Mouse (Mus musculus) bone marrow, adult 2 months (tissue): ENCODE measurements around the gene Lnx2. TPM values are rescaled to one million over a fixed set of nuclear protein-coding genes. Genes with fewer than 3 reads are reported as not detected.

Source experiments
- H3K27ac ChIP-seq: fragments of 200-500 bp; 2 replicates; pipeline ENCODE4 v1.5.1; 2012; ENCODE audit warnings: low read depth, mild to moderate bottlenecking, control low read depth, inconsistent platforms, low read length; ENCODE audit not compliant: control insufficient read depth, poor library complexity, insufficient read depth
- H3K4me1 ChIP-seq: fragments of 200-500 bp; 2 replicates; pipeline ENCODE4 v1.6.1; 2011; ENCODE audit warnings: low read length; ENCODE audit not compliant: control insufficient read depth, insufficient read depth
- H3K4me3 ChIP-seq: fragments of 200-500 bp; replicated peaks from 2 replicates; pipeline ENCODE3; 2011; ENCODE audit warnings: mild to moderate bottlenecking, low read depth, low read length, control low read depth; ENCODE audit not compliant: control insufficient read depth
- CTCF ChIP-seq: fragments of 200-500 bp; IDR thresholded peaks from 2 replicates; pipeline ENCODE4 v1.5.1; 2011; ENCODE audit warnings: low read length, control low read depth; ENCODE audit not compliant: control insufficient read depth, insufficient read depth
- POLR2A ChIP-seq: fragments of 200-500 bp; IDR thresholded peaks from 2 replicates; pipeline ENCODE4 v1.6.1; 2011; ENCODE audit warnings: low read depth, mild to moderate bottlenecking, control low read depth, low read length, borderline replicate concordance; ENCODE audit not compliant: control insufficient read depth
- WGBS: fragments of 180-500 bp; shearing (Covaris S2); methylation state at CpG from one replicate; pipeline ENCODE4 v1.1.7; 2018; 5-methylcytosine and 5-hydroxymethylcytosine counted together
- polyA plus RNA-seq: library from polyadenylated mRNA; stranded (reverse); fragments of >200 nt; gene quantifications from 2 replicates; pipeline ENCODE4 v1.2.4, GENCODE M21; 2011; ENCODE audit warnings: low replicate concordance; ENCODE audit not compliant: missing spikeins, insufficient read depth, insufficient read length

Lnx2 gene
- polyA plus RNA-seq, 1 experiment: 3.8 TPM

DNA sequence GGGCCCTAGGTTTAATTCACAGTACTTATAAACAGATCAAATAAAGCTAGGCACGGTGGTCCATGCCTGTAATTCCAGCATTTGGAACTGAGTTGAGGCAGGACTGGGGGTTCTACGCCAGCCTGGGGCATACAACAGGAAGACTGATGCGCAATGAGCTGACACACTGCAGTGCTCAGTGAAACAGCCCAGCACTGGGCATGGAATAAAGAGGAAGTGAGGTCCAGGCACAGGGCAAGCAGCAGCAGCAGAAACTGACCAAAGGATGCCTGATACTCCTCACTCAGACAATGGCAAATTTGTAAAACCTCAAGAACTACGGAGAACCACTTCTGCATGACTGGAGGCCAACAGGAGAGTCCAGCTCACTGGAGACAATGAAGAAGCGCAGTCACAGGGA is 37.0 kb downstream of the Lnx2 start:
- 66% methylated on average over 5 of the region's 5 CpGs for WGBS
- H3K27ac ChIP-seq: no peak overlapping the region
- H3K4me1 ChIP-seq: no peaks in the 10 kb centered on the region
- TF ChIP-seq POLR2A (no peak), CTCF (no peak)
- no peak overlapping the region for H3K4me3 ChIP-seq

DNA sequence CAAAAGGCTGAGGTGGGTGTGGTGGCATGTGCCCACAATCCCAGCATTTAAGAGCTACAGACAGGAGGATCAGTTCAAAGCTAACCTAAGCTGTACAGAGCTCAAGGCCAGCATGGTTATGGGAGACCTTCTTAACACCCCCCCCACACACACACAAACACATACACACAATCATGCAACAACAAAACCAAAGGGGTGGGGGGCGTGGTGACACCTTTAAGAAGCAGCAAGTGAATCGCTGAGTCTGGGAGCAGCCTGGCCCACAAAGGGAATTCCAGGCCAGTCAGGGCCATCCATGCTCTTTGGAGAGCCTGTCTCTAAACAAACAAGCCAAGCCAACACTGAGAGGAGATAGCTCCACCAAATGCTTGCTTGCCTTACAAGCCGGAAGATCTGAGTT is 38.8 kb downstream of the Lnx2 start:
- WGBS: 79% methylated on average over 3 of the region's 3 CpGs
- Histone ChIP-seq H3K4me1 (no peaks in the 10 kb centered on the region), H3K4me3 (no peak overlapping the region), H3K27ac (no peak overlapping the region)
- TF ChIP-seq CTCF (no peak), POLR2A (no peak)

DNA sequence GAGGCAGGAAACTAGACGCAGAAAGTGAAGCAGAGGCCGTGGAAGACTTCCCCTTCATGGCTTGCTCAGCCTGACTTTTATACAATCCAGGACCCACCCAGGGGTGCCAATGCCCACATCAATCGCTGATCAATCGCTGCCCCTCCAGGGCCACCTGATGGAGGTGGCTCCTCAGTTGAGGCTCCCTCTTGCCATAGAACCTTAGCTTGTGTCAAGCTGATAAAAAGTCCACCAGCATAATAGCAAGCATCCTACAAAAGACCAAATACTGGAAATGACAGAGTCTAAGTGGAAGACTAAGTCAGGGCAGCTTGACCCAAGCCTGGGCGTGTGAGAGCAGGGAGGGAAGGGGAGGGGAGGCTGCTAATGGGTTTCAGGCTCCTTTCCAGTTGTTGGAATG is 39.7 kb downstream of the Lnx2 start:
- no peak overlapping the region for H3K27ac ChIP-seq
- no peak overlapping the region for H3K4me3 ChIP-seq
- H3K4me1 ChIP-seq: no peaks in the 10 kb centered on the region
- WGBS: 83% methylated on average over 5 of the region's 5 CpGs
- no peak for TF ChIP-seq CTCF
- TF ChIP-seq POLR2A: no peak

DNA sequence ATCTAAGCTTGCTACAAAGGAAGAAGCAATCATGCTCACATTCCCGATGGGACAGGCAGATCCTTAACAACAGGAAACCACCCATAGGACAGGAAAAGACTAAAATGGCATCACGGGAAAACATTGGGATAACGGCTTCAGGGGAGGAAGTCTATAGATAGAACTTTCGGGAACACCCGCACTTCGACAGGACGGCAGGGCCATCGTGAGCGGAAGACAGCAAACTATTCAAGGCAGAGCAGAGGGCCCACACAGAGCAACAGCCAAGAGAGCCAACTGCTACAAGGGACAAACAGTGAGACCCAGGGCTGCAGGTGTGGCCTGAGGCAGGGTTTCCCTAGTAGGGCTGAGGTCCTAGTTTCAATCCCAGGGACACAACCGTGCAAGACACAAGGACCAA is 40.4 kb downstream of the Lnx2 start:
- no peak overlapping the region for H3K4me3 ChIP-seq
- H3K4me1 ChIP-seq: no peaks in the 10 kb centered on the region
- no peak for TF ChIP-seq POLR2A
- no peak for TF ChIP-seq CTCF
- 84% methylated on average over 10 of the region's 10 CpGs for WGBS
- H3K27ac ChIP-seq: no peak overlapping the region

DNA sequence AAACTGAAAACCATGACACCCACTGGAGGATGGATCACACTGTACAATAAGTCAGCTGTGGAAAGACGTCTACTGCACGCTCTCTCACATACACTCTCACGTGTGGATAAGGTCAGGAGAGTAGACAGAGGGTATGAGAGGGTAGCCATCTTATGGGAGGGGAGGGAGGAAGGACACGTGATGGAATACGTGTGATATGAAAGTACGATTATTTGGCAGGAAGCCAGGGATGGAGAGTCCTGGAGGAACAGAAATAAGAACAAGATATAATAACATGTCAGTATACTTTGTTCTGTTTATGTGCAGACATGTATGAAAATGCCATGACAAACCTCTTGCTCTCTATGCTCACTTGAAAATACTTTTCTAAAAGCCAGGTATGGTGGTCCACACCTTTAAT is 41.1 kb downstream of the Lnx2 start:
- 73% methylated on average over 6 of the region's 6 CpGs for WGBS
- no peaks in the 10 kb centered on the region for H3K4me1 ChIP-seq
- H3K4me3 ChIP-seq: no peak overlapping the region
- TF ChIP-seq POLR2A (no peak), CTCF (no peak)
- no peak overlapping the region for H3K27ac ChIP-seq

DNA sequence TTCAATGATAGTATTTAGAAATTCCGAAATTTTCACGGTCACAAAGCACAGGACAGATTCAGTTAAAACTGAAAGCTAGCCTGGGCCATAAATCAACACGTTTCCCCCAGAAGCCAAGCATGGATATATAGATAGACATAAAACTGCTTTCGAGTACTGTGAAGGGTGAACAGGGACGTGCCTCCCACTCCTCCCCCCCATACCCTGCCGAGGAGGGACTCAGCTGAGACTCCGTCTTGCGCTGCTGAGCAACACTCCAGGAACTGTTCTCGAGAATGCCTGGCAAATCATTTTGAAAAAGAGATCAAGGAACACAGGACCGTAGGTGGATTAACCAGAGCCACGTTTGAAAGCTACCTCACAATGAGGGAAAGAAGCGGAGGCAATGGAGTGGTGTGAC is 42.1 kb downstream of the Lnx2 start:
- 82% methylated on average over 12 of the region's 12 CpGs for WGBS
- TF ChIP-seq CTCF (no peak), POLR2A (no peak)
- Histone ChIP-seq H3K4me1 (no peaks in the 10 kb centered on the region), H3K4me3 (no peak overlapping the region), H3K27ac (no peak overlapping the region)

- no peaks in the 10 kb centered on the region for H3K4me1 ChIP-seq
- no peak overlapping the region for H3K27ac ChIP-seq
- TF ChIP-seq POLR2A (no peak), CTCF (no peak)
- H3K4me3 ChIP-seq: no peak overlapping the region
- WGBS: 77% methylated on average over 13 of the region's 13 CpGs
These were observed 43.2 kb downstream of the Lnx2 start for GRCm38 (mm10) chr5:147033155-147033554.

- Histone ChIP-seq H3K4me1 (no peaks in the 10 kb centered on the region), H3K4me3 (no peak overlapping the region), H3K27ac (no peak overlapping the region)
- no peak for TF ChIP-seq CTCF
- no peak for TF ChIP-seq POLR2A
- WGBS: 91% methylated on average over 14 of the region's 14 CpGs
These were observed 45.1 kb downstream of the Lnx2 start for GRCm38 (mm10) chr5:147031281-147031680.

DNA sequence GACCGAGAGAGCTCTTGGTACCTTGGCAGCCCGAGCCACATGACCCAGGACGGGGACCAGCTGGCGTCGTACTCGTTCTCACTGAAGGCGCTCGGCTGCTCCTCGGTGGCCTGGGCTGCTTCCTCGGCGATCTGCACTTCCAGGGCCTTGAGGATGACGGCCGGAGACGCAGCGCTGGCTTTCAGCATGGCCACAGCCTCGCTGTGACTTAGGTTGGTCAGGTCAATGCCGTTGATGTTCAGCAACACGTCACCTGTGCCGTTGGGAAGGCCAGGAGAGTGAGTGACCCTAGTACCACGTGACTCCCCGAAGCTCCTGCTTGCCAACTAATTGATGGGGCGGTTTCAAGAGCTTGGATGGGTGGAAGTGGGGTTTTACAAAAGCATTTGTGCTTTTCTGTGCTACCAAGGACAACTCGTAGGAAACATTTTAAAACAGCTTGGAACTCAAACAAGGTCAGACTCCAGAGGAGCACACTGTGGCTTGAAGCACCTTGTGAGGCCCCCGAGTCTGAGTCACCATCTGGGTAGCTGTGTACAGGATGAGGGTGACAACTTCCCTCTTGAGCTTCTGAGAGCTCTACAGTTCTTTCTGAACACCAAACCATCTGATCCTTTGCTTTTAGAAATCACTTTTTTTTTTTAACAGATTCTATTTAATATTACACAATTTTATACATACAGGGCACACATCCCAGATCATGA is 51.9 kb downstream of the Lnx2 start:
- H3K4me3 ChIP-seq: no peak overlapping the region
- WGBS: 80% methylated on average over 24 of the region's 24 CpGs
- H3K27ac ChIP-seq: no peak overlapping the region
- no peaks in the 10 kb centered on the region for H3K4me1 ChIP-seq
- no peak for TF ChIP-seq POLR2A
- no peak for TF ChIP-seq CTCF
